Mouse (Mus musculus) telencephalon, adult 2 months (tissue): ENCODE measurements around the gene Sgms2.
"Not testable (repeated sequence)": the region's sequence is repeated elsewhere in the genome, so short reads cannot be mapped to it uniquely, and the experiment has no call there.

Source experiments
- DNase-seq: peaks from one replicate; pipeline ENCODE4 v3.0.0-alpha.2; 2011; ENCODE audit warnings: low read depth, low spot score

Gene Sgms2

GRCm38 (mm10) chr3:131358205-131358604 is 133.0 kb downstream of the Sgms2 start:
- no peak for DNase-seq

DNA sequence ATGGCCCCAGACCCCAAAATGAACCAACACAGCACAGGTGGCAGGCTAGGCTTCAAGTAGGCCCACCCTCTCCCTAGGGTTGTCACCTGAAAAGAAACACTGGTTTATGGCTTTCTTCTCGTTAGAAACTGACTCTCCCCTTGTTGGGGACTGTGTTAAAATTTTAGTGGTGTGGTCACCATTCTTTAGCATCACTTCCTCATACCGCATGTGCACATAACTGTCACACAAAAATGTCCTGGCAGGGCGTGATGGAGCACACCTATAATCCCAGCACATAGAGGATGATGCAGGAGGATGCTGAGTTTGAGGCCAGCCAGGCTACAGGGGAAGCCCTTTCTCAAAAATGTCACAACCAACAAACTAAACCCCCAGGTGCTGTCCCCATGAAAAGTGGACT is 133.6 kb downstream of the Sgms2 start:
- DNase-seq, result no peak

DNA sequence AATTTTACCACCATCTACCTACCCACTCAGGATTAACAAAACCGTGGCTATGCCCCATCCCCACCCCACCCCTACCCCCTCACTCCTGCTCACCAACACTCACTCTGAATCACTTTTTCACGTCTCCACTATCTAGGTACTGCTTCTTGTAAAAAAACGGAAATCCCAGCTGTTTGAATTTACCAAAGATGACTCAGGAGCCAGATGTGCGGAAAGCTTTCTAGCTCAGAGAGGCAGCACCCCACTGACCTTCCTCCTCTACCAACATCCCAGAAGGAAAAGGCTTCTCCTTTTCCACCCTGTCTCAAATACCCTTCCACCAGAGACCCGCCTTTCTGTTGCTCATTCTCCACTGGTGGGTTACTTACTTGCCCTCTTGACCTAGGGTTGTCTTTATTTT is 135.2 kb downstream of the Sgms2 start:
- DNase-seq, result no peak

DNA sequence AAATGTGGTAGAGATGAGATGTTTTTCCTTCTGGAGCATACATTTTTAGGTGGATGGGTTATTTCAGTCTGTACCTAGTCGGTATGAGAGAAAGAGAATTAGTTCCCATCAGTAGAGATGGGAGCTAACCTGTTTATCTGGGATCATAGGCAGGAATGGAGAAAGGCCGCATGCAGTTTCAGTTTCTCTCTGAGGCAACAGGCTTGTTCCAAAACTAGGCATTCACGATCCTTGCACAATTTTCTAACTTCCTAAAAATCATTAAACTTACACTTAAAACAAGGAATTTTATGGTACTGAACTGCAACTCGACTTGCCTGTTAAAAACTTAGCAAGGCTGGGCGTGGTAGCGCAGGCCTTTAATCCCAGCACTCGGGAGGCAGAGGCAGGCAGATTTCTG is 140.7 kb downstream of the Sgms2 start:
- DNase-seq, result no peak

- no peak for DNase-seq
Observed at GRCm38 (mm10) chr3:131349013-131349412, 142.2 kb downstream of the Sgms2 start.

DNA sequence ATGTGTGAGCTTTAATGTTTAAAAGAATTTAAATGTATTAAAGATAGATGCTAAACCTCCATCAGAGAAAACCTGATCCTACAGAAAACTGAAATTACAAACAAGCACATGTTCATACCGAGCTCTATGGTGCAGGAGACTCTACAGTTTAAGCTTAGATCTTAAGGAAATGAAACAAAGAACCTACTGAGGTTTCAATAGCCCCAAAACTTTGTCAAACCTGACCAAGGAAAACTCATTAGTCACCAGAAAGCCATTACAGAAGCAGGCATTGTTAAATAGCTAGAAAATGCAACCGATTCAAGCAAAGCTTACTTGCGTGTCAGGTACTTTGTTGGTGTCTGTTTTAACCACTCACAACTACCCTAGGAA is 142.6 kb downstream of the Sgms2 start:
- no peak for DNase-seq

- DNase-seq, result no peak
Observed at GRCm38 (mm10) chr3:131347831-131348578, 143.2 kb downstream of the Sgms2 start.

DNA sequence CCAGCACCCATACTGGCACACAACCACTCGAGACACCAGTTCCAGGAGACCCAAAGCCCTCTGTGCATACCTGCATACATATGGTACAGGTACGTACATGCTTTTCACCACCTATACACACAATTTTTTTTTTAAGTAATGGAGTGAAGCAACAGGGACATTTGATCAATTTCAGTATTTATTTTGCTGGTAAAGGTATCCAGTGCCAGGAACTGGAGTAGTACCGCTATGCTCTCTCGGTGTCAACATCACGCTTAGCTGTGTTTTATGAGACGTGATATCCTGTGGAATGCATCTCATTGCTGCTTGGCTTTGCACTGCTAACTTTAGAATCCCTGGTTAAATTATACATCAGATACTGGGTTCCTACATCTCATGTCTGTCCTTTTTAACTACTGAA is 145.3 kb downstream of the Sgms2 start:
- DNase-seq, result no peak

DNA sequence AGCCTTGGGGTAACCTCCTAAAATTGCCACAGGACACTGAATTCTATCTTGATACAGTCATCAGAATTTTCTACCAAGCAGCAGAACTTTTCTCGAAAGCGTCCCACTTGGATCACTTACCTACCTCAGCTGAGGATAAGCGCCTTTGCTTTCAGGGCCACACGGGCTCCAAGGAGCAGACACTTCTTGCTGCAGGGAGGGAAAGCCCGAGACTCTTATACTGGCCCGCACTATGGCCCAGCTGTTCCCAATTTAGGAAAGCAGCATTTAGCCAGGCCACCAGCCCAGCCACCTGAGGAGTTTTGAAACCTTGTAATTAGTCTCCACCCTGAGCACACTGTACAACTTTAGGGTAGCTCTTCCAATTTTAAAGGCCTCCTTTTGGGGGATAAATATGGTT is 147.9 kb downstream of the Sgms2 start:
- DNase-seq, result no peak

- no peak for DNase-seq
Observed at GRCm38 (mm10) chr3:131340885-131341284, 150.3 kb downstream of the Sgms2 start.

DNA sequence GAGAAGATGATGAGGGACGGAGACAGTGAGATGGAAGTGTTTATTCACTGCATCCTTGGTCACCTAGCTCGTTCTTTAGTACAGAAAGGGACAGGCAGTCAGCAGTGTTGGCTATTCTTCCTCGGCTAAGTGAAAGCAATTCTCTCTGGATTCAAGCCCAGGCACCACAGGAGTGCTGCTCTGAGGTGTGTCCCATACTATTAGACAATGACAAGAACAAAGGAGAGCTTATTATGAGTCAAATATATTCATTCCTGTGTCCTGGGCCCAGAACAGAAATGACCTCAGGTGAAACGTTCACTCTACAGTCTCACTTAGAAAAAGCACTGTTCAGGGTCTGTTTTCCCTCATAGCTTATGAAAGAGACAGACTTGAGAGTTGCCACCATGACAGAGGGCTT is 151.9 kb downstream of the Sgms2 start:
- no peak for DNase-seq

DNA sequence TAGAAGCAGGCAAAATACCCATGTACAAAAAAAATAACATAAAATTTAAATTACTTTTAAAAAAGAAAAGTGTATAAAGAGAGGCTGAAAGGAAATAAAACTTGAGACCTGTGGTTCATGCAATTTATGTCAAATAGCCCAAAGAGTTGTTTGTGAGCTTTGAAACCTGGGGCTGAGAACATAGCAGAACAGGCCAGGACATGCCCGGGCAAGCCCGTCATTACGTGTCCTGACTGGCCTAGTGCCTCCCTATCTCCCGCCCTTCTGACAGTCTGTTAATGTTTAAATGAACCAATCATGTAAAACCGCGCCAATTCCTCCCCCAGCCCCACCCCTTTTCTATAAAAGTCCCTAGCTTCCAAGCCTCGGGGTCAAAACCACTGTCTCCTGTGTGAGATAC is 153.5 kb downstream of the Sgms2 start:
- not testable (repeated sequence) for DNase-seq

GRCm38 (mm10) chr3:131336629-131337028 is 154.6 kb downstream of the Sgms2 start:
- no peak for DNase-seq

GRCm38 (mm10) chr3:131335117-131335547 is 156.1 kb downstream of the Sgms2 start:
- no peak for DNase-seq

- no peak for DNase-seq
Observed at GRCm38 (mm10) chr3:131327189-131327588, 164.0 kb downstream of the Sgms2 start.

GRCm38 (mm10) chr3:131326637-131327036 is 164.6 kb downstream of the Sgms2 start:
- no peak for DNase-seq

DNA sequence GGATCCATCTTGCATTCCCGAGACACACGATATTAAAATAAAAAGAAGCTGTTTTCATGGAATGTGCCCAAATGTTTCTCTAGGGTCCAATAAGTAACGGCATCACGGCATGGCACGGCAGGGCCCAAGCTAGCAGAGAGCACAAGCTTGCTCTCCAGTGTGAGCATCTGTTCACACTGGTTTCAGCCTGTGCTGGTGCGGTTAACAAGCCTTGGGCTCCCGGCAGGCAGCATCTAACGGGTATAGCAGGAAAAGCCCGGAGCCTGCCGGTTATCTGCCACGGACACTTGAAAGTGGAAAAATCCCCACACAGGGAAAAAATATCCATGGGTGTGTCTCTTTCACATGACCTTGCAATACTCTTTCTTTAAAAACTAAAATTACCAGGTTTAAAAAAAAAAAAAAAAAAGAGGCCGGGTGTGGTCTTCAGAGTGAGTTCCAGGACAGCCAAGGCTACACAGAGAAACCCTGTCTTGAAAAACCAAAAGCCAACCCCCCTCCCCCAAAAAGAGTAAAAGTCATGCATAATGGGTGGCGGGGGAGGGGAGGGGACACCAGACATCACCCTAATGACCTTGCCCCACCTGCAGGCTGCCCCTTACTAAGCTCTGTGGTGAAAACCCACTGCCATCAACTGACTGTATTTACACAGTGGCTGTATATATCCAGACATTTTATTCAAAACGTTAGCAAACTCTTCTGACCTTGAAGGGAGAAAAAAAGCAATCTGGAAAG is 169.0 kb downstream of the Sgms2 start:
- DNase-seq, result no peak

GRCm38 (mm10) chr3:131320184-131320583 is 171.0 kb downstream of the Sgms2 start:
- peak; percentile 43 for DNase-seq

- no peak for DNase-seq
Observed at GRCm38 (mm10) chr3:131318211-131318610, 173.0 kb downstream of the Sgms2 start.

DNA sequence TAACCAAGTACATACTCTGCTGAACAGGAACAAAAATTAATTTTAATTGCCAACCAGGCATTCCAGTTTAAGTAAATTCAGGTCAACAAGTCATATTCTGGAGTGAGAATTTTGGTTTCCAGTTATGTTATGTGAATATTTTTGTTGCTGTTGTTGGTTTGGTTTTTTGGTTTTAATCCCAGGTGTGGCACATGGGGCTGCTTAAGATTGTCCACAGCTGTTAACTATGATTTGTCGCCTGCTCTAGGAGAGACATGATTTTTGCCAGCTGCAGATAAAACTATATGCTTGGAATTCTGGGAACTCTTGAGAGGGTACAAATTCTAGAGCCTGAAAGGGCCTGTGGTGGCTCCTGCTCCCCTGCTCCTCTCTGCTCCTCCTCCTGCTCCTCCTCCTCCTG is 174.1 kb downstream of the Sgms2 start:
- no peak for DNase-seq

DNA sequence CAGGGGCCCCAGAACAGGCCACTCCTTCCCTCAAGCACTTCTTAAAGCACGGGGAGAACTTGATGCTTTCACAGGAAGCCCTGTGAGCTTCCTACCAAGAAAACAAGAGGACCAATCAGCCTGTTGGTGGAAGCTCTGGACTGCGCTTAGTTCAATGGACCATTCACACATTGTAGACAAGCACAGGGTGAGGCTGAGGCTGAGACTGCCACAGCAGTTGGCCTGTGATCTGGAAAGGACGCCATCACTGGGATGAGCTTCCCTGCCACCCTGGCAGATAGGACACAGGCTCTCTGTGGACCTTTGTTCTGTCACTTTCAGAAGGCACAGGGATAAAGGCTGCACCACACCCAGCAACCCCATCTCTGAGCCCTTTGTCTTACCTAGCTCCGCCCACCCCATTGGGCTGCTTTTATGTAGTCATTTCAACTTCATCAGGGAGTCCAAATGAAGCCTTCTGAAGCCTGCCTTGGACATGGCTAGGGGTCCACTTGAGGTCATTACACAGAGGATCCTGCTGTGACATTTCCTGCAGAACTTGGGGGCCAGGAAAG is 175.2 kb downstream of the Sgms2 start:
- DNase-seq, result no peak

- no peak for DNase-seq
Observed at GRCm38 (mm10) chr3:131312340-131312739, 178.9 kb downstream of the Sgms2 start.

DNA sequence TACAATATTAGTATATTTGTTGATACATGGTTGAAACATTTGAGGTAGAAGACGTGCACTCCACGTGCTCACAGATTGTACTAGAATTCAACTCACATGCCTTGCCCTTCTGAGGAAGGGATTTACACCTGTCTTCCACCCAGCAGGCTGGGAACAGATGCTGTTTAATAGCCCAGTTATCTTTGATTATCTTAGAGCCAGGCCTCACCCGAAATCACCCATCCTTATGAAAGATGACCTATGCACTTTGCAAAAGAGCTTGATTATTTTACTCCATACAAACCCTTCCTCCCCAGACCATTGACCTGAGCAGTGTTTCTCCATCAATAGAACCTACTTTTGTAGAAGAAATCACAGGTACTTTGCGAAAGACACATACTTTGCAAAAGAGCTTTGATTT is 180.6 kb downstream of the Sgms2 start:
- no peak for DNase-seq
